Mouse (Mus musculus) heart, embryonic 13.5 days (tissue): ENCODE measurements around the gene Akirin1. TPM values are rescaled to one million over a fixed set of nuclear protein-coding genes. Genes with fewer than 3 reads are reported as not detected.

Experiments
- ATAC-seq: fragments of 200-750 bp; cut with Nextera tagmentation; 2 replicates; pipeline ENCODE4 v1.8.0; 2017; ENCODE audit warnings: moderate TSS enrichment; ENCODE audit not compliant: insufficient number of reproducible peaks, low FRiP score, low TSS enrichment; ENCODE audit errors: extremely low read depth
- H3K27ac ChIP-seq: fragments of 300-500 bp; sonication (generic); replicated peaks from 2 replicates; pipeline ENCODE4 v1.5.1; 2015; ENCODE audit warnings: moderate library complexity, mild to moderate bottlenecking, inconsistent platforms
- H3K27me3 ChIP-seq: fragments of 300-500 bp; sonication (generic); replicated peaks from 2 replicates; pipeline ENCODE4 v1.6.1; 2015; ENCODE audit warnings: mild to moderate bottlenecking, inconsistent platforms
- H3K36me3 ChIP-seq: fragments of 300-500 bp; sonication (generic); 2 replicates; pipeline ENCODE4 v1.6.1; 2015; ENCODE audit warnings: mild to moderate bottlenecking, inconsistent platforms
- H3K4me1 ChIP-seq: fragments of 300-500 bp; sonication (generic); 2 replicates; pipeline ENCODE4 v1.6.1; 2015; ENCODE audit warnings: inconsistent platforms
- H3K4me2 ChIP-seq: fragments of 300-500 bp; sonication (generic); 2 replicates; pipeline ENCODE4 v1.6.1; 2015; ENCODE audit warnings: inconsistent platforms, mild to moderate bottlenecking, moderate library complexity
- H3K4me3 ChIP-seq: fragments of 300-500 bp; sonication (generic); 2 replicates; pipeline ENCODE4 v1.5.1; 2015; ENCODE audit warnings: moderate library complexity, mild to moderate bottlenecking, inconsistent platforms
- H3K9ac ChIP-seq: fragments of 300-500 bp; sonication (generic); 2 replicates; pipeline ENCODE4 v1.6.1; 2015; ENCODE audit warnings: inconsistent platforms, mild to moderate bottlenecking, moderate library complexity
- H3K9me3 ChIP-seq: fragments of 300-500 bp; sonication (generic); 2 replicates; pipeline ENCODE4 v1.6.1; 2016; ENCODE audit warnings: inconsistent platforms
- WGBS: fragments of 180-500 bp; shearing (Covaris S2); methylation state at CpG from one replicate; pipeline ENCODE4 v1.1.7; 2015; ENCODE audit warnings: mixed read lengths; 5-methylcytosine and 5-hydroxymethylcytosine counted together
- polyA plus RNA-seq: library from polyadenylated mRNA; unstranded; fragments of >200 nt; fragmentation: Nextera tagmentation; extraction: Ambion mirVana; gene quantifications from 2 replicates; pipeline ENCODE4 v1.2.1, GENCODE M21; 2015

Gene Akirin1
- polyA plus RNA-seq, result 43.3 and 50.7 TPM in 2 replicates

DNA sequence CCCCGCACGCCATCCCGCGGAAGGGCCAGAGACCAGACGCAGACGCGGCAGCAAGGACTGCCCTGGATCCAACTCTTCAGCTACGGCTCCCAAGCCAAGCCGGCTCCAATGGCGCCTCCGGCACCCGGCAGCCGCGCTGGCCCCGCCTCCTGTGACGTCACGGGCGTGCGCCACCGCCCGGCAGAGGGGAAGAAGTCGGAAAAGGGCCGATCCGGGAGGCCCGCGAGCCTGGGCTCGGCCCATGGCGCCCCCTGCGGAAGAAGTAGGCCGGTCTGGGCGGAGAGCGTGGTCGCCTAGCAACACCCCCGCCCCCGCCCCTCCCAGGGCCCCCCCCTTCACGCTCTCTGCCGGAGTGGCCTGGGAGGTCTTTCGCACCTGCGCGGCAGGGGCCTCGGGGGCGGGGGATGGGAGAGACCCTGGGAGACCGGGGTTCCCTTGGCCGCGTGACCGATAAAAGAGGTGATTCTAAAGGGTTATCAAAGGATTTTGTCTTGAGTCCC is at the start of gene Akirin1:
Gene Akirin1 (minus strand): TSS at position 194 of the 500 bp plus-strand sequence.
- peak within 1 kb of the TSS; percentile 95 for H3K9ac ChIP-seq
- peak within 1 kb of the TSS; percentile 93 for H3K4me2 ChIP-seq
- ATAC-seq, result peak; percentile 99
- peaks cover 5% of the 10 kb centered on the region; the same call in 1 of the 2 replicates for H3K36me3 ChIP-seq
- no peaks in the 10 kb centered on the region for H3K27me3 ChIP-seq
- peak within 1 kb of the TSS; percentile 99 for H3K4me3 ChIP-seq
- H3K27ac ChIP-seq, result peak within 1 kb of the TSS; percentile 95
- under 1% methylated on average over 46 of the region's 46 CpGs for WGBS
- H3K9me3 ChIP-seq, result no peaks in the 10 kb centered on the region
- H3K4me1 ChIP-seq, result peaks cover 29% of the 10 kb centered on the region

DNA sequence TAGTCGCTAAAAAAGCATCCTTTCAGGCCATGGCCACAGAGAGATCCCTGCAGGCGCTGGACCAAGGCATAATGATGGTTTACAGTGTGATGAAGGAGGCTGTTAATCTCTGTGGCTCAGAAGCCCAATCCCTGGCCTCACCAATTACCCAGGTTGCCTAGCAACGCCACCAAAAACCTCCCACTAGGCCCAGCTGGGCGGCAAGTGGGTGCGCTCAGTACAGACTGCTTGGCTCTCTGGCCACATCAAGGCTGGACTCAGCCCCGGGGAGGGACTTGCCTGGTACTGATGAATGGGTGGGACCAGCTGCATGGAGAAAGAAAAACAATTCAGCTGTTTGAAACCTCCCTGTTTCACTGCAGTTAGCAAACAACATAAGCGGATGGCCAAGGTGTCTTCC is 47.7 kb upstream of the Akirin1 start:
- no peak for ATAC-seq
- 57% methylated on average over 7 of the region's 7 CpGs for WGBS
- H3K4me3 ChIP-seq, result no peak overlapping the region

DNA sequence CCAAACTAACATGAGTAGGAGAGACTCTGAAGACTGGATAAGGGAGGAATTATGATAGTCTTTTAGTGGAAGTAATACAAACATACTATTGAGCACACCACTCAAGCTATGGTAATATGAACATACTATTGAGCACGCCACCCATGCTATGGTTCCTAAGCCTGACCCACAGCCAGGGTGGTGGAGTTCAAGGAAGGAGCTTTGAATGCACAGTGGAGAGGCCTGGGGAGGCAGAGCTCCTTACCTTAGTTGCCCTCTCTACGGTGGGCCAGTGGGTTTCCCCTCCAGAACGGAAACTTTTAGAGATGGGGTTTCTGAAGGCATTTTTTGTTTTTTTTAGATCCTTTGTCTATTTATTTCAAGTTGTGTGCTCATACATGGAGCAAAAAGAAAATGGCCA is 47.3 kb upstream of the Akirin1 start:
- no peak overlapping the region for H3K27ac ChIP-seq
- 87% methylated on average over 3 of the region's 3 CpGs for WGBS

More for the DNA sequence above, 47.7 kb upstream of the Akirin1 start:
- H3K36me3 ChIP-seq, result no peaks in the 10 kb centered on the region
- no peak overlapping the region for H3K9ac ChIP-seq
- H3K27ac ChIP-seq, result no peak overlapping the region
- H3K4me1 ChIP-seq, result no peaks in the 10 kb centered on the region
- no peak overlapping the region for H3K4me2 ChIP-seq
- H3K9me3 ChIP-seq, result no peaks in the 10 kb centered on the region
- H3K27me3 ChIP-seq, result no peaks in the 10 kb centered on the region

DNA sequence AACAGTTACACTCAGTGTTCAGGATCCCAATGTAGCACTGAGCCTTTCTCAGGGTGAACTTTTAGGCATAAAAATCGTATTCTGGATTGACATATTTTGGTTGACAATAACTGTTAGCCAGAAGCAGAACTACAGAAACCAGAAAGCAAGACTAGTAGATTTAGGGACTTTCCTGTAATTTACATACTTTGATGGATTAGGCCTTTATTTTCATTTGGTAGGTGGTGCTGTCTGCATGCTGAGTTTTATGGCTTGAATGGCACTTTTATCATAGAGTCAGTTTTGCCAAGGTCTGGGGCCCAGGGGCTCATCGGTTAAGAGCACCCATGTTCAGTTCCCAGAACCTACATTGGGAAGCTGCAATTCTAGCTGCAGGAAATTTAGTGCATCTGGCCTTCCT is 44.9 kb upstream of the Akirin1 start:
- Histone ChIP-seq H3K4me3 (no peak overlapping the region), H3K4me1 (no peaks in the 10 kb centered on the region), H3K36me3 (no peaks in the 10 kb centered on the region), H3K9ac (no peak overlapping the region), H3K9me3 (no peaks in the 10 kb centered on the region), H3K27ac (no peak overlapping the region), H3K27me3 (no peaks in the 10 kb centered on the region), H3K4me2 (no peak overlapping the region)
- ATAC-seq, result no peak
- 71% methylated on average over 2 of the region's 2 CpGs for WGBS

More for the DNA sequence above, 47.3 kb upstream of the Akirin1 start:
- Histone ChIP-seq H3K9ac (no peak overlapping the region), H3K36me3 (no peaks in the 10 kb centered on the region), H3K4me1 (no peaks in the 10 kb centered on the region), H3K9me3 (no peaks in the 10 kb centered on the region), H3K4me3 (no peak overlapping the region), H3K4me2 (no peak overlapping the region), H3K27me3 (no peaks in the 10 kb centered on the region)
- no peak for ATAC-seq

- H3K4me2 ChIP-seq, result no peak overlapping the region
- H3K9me3 ChIP-seq, result no peaks in the 10 kb centered on the region
- peaks cover 7% of the 10 kb centered on the region for H3K4me1 ChIP-seq
- no peak overlapping the region for H3K27ac ChIP-seq
- no peaks in the 10 kb centered on the region for H3K36me3 ChIP-seq
- whole genome bisulfite sequencing, result 85% methylated on average over 6 of the region's 6 CpGs
- H3K4me3 ChIP-seq, result no peak overlapping the region
- no peak for ATAC-seq
- no peak overlapping the region for H3K9ac ChIP-seq
- H3K27me3 ChIP-seq, result no peaks in the 10 kb centered on the region
Measured at GRCm38 (mm10) chr4:123793136-123793535, 43.0 kb upstream of the Akirin1 start.

GRCm38 (mm10) chr4:123792666-123793065 is 42.5 kb upstream of the Akirin1 start:
- WGBS, result 76% methylated on average over 2 of the region's 2 CpGs
- Histone ChIP-seq H3K4me3 (no peak overlapping the region), H3K27ac (no peak overlapping the region), H3K9me3 (no peaks in the 10 kb centered on the region), H3K36me3 (no peaks in the 10 kb centered on the region), H3K27me3 (no peaks in the 10 kb centered on the region), H3K4me2 (no peak overlapping the region), H3K9ac (no peak overlapping the region), H3K4me1 (peaks cover 12% of the 10 kb centered on the region)
- no peak for ATAC-seq

GRCm38 (mm10) chr4:123787191-123787985 is 37.2 kb upstream of the Akirin1 start, which contains the start of gene Rhbdl2:
TSS of gene Rhbdl2 (plus strand) at chr4:123787874.
- Histone ChIP-seq H3K27me3 (no peaks in the 10 kb centered on the region), H3K4me2 (peak within 1 kb of the TSS; percentile 67), H3K9ac (peak within 1 kb of the TSS; percentile 72), H3K4me1 (peaks cover 19% of the 10 kb centered on the region), H3K9me3 (no peaks in the 10 kb centered on the region), H3K36me3 (no peaks in the 10 kb centered on the region), H3K27ac (peak within 1 kb of the TSS; percentile 63), H3K4me3 (peak within 1 kb of the TSS; percentile 34)
- peak; percentile 80; the same call in 1 of the 2 replicates for ATAC-seq
- WGBS, result 21% methylated on average over 12 of the region's 12 CpGs

DNA sequence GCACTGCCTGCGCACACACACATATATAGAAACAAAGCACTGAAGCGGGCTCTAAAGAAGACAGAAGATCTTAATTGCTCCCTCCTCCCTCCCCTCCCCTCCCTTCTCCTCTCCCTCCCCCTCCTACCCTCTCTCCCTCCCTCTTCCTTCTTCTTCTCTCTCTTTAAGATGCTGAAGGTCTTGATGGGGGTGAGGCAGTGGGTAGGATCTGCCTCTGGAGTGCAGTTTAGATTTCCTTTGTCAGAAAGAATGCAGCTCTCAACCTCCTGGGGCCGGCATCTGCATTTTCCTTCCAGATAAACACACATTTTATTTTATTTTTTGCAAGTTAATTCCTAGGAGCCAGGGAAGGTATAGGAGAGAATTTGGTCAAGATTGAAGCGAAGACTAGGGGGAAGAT is 18.1 kb upstream of the Akirin1 start:
- Histone ChIP-seq H3K27me3 (no peaks in the 10 kb centered on the region), H3K36me3 (no peaks in the 10 kb centered on the region), H3K4me2 (no peak overlapping the region), H3K9ac (no peak overlapping the region), H3K4me3 (no peak overlapping the region), H3K4me1 (no peaks in the 10 kb centered on the region), H3K27ac (no peak overlapping the region), H3K9me3 (no peaks in the 10 kb centered on the region)
- ATAC-seq, result no peak
- 77% methylated on average over 4 of the region's 4 CpGs for WGBS

DNA sequence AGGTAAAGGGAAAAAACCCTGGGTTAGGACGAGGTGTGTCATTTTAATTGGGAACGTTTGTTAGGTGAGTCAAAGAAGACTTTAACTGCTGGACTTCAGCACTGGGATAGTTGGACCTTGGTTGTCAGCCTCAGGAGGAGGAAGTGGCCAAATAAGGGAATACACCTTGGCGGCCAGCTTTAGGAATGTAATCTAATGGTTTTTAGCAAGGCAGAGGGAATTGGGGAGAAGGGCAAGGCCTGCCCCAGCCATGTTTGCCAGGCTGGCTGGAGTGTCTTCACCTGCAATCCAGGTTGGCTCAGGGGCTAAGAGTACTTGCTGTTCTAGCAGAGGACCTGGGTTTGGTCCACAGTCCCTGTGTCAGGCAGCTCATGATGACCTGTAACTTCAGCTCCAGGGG is 17.7 kb upstream of the Akirin1 start:
- Histone ChIP-seq H3K36me3 (no peaks in the 10 kb centered on the region), H3K4me1 (no peaks in the 10 kb centered on the region), H3K9ac (no peak overlapping the region), H3K27ac (no peak overlapping the region), H3K27me3 (no peaks in the 10 kb centered on the region), H3K4me3 (no peak overlapping the region), H3K9me3 (no peaks in the 10 kb centered on the region), H3K4me2 (no peak overlapping the region)
- WGBS, result 58% methylated on average over 3 of the region's 3 CpGs
- no peak for ATAC-seq

- H3K27ac ChIP-seq, result no peak overlapping the region
- no peaks in the 10 kb centered on the region for H3K9me3 ChIP-seq
- no peak overlapping the region for H3K4me2 ChIP-seq
- H3K4me3 ChIP-seq, result no peak overlapping the region
- H3K9ac ChIP-seq, result no peak overlapping the region
- no peaks in the 10 kb centered on the region for H3K36me3 ChIP-seq
- H3K4me1 ChIP-seq, result no peaks in the 10 kb centered on the region
- ATAC-seq, result no peak
- H3K27me3 ChIP-seq, result no peaks in the 10 kb centered on the region
- 68% methylated on average over 6 of the region's 6 CpGs for WGBS
Measured at GRCm38 (mm10) chr4:123765071-123765470, 14.9 kb upstream of the Akirin1 start.

DNA sequence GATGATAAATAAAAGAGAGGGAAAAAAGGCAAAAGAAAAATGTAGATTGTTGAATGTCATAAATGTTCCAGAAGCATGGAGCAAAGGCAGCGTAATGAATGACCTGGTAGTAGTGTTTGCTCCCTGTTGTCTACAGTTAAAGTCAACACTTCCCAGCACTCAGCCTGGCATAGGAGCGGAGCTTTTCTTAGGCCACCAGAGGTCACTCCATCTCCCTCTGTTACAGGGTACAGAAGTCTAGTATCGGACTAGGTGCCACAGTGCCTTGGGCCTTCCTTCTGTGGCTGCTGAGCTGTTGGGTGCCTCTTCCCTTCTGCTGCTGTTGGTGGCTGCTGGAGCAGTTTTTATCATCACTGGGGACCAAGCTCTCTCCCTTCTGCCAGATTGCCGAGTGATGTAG is 8.2 kb upstream of the Akirin1 start:
- Histone ChIP-seq H3K4me3 (no peak overlapping the region), H3K27ac (no peak overlapping the region), H3K36me3 (no peaks in the 10 kb centered on the region), H3K27me3 (no peaks in the 10 kb centered on the region), H3K9me3 (no peaks in the 10 kb centered on the region), H3K4me1 (no peaks in the 10 kb centered on the region), H3K4me2 (no peak overlapping the region), H3K9ac (no peak overlapping the region)
- WGBS, result 46% methylated on average over 4 of the region's 4 CpGs
- ATAC-seq, result no peak
